Mouse (Mus musculus) pancreas, adult 10 weeks (tissue): Measurements from ENCODE around the gene Gm3248. TPM values are rescaled to one million over a fixed set of nuclear protein-coding genes. Genes with fewer than 3 reads are reported as not detected.

Source experiments
- polyA plus RNA-seq: library from polyadenylated mRNA; stranded (reverse); fragments of 350-450 nt; fragmentation: Illumina TruSeq; extraction: RNeasy Lipid Tissue Mini Kit (QIAGEN cat#74804); gene quantifications from one replicate; pipeline ENCODE4 v1.2.3, GENCODE M21; 2015; ENCODE audit warnings: low read depth, low replicate concordance; ENCODE audit not compliant: insufficient read depth

The Gm3248 gene
- polyA plus RNA-seq, result not detected

GRCm38 (mm10) chr14:5961635-5962034 lies at the start of gene Gm3248:
TSS of gene Gm3248 (minus strand) at chr14:5961745.

GRCm38 (mm10) chr14:5979037-5979436 lies 17.5 kb upstream of the Gm3248 start, which contains the start of gene Gm3453:
TSS of gene Gm3453 (minus strand) at chr14:5979137.

Other genes starting within 250 kb of the Gm3248 start
- gene Gm3373, start 220.2 kb downstream of the Gm3248 start, polyA plus RNA-seq, result not detected
- not detected for gene Gm3383, start 153.8 kb downstream of the Gm3248 start, polyA plus RNA-seq
- not detected for gene Gm3424, start 131.4 kb downstream of the Gm3248 start, polyA plus RNA-seq
- not detected for gene Gm8237, start 81.4 kb downstream of the Gm3248 start, polyA plus RNA-seq
- gene Gm3453, start 17.4 kb upstream of the Gm3248 start, polyA plus RNA-seq, result not detected
- not detected for gene Gm6337, start 96.5 kb upstream of the Gm3248 start, polyA plus RNA-seq
- gene Gm8206, start 132.2 kb upstream of the Gm3248 start, polyA plus RNA-seq, result not detected
- gene Gm3468, start 146.9 kb upstream of the Gm3248 start, polyA plus RNA-seq, result 0.54 TPM
- gene Gm3476, start 164.1 kb upstream of the Gm3248 start, polyA plus RNA-seq, result not detected